Mouse (Mus musculus) heart, embryonic 12.5 days (tissue): ENCODE measurements around the gene Gm11985. TPM values are rescaled to one million over a fixed set of nuclear protein-coding genes. Genes with fewer than 3 reads are reported as not detected.
A peak's percentile ranks its signal among the peaks of the same experiment; 100 is the strongest.

Experiments used
- ATAC-seq: fragments of 200-750 bp; cut with Nextera tagmentation; 2 replicates; pipeline ENCODE4 v1.8.0; 2017; ENCODE audit warnings: moderate TSS enrichment, moderate library complexity; ENCODE audit not compliant: insufficient number of reproducible peaks, low FRiP score
- H3K27ac ChIP-seq: fragments of 300-500 bp; sonication (generic); 2 replicates; pipeline ENCODE4 v1.5.1; 2016; ENCODE audit warnings: mild to moderate bottlenecking, moderate library complexity; ENCODE audit not compliant: poor library complexity, severe bottlenecking
- H3K27me3 ChIP-seq: fragments of 300-500 bp; sonication (generic); replicated peaks from 2 replicates; pipeline ENCODE4 v1.6.1; 2016; ENCODE audit warnings: mild to moderate bottlenecking, moderate library complexity
- H3K36me3 ChIP-seq: fragments of 300-500 bp; sonication (generic); 2 replicates; pipeline ENCODE4 v1.6.1; 2016; ENCODE audit warnings: mild to moderate bottlenecking, moderate library complexity
- H3K4me1 ChIP-seq: fragments of 300-500 bp; sonication (generic); replicated peaks from 2 replicates; pipeline ENCODE4 v1.6.1; 2016; ENCODE audit warnings: mild to moderate bottlenecking
- H3K4me2 ChIP-seq: fragments of 300-500 bp; sonication (generic); 2 replicates; pipeline ENCODE4 v1.6.1; 2016; ENCODE audit warnings: mild to moderate bottlenecking, moderate library complexity
- H3K4me3 ChIP-seq: fragments of 300-500 bp; sonication (generic); 2 replicates; pipeline ENCODE4 v1.5.1; 2016; ENCODE audit warnings: mild to moderate bottlenecking
- H3K9ac ChIP-seq: fragments of 300-500 bp; sonication (generic); 2 replicates; pipeline ENCODE4 v1.6.1; 2016; ENCODE audit warnings: mild to moderate bottlenecking, moderate library complexity
- H3K9me3 ChIP-seq: fragments of 300-500 bp; sonication (generic); replicated peaks from 2 replicates; pipeline ENCODE4 v1.6.1; 2016; ENCODE audit warnings: mild to moderate bottlenecking, moderate library complexity
- WGBS: fragments of 180-500 bp; shearing (Covaris S2); methylation state at CpG from one replicate; pipeline ENCODE4 v1.1.7; 2016; 5-methylcytosine and 5-hydroxymethylcytosine counted together
- polyA plus RNA-seq: library from polyadenylated mRNA; unstranded; fragments of >200 nt; fragmentation: Nextera tagmentation; extraction: Ambion mirVana; gene quantifications from 2 replicates; pipeline ENCODE4 v1.2.1, GENCODE M21; 2016

Gm11985 gene
- not detected in 2 replicates for polyA plus RNA-seq

DNA sequence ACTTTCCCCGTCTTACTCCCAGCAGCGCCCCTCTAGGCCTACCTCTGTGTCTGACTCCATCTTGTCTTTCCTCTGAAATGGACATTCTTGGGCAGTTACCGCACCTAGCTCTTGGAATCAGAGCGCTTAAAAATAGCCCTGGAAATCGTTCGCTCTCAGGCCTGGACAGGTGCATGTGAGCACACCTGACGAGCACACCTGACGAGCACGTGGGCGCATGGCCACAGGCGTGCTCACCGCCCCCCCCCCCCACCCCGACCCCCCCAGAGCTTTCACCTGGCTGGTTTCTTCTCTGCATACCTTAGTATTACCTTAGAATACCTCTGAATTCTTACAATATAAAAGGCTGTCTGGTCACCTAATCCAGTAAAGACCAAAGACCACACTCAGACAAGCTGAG, at the start of gene Gm11985:
Gm11985 (minus strand) TSS at position 101 of the 400 bp plus-strand sequence.
- no peak for ATAC-seq
- 86% methylated on average over 13 of the region's 13 CpGs for WGBS
- Histone ChIP-seq H3K4me1 (peaks cover 23% of the 10 kb centered on the region), H3K9me3 (no peaks in the 10 kb centered on the region), H3K4me2 (no peak within 1 kb of the TSS), H3K27ac (no peak within 1 kb of the TSS), H3K4me3 (no peak within 1 kb of the TSS), H3K36me3 (no peaks in the 10 kb centered on the region), H3K27me3 (peaks cover 6% of the 10 kb centered on the region; the same call in 1 of the 2 replicates), H3K9ac (no peak within 1 kb of the TSS)

DNA sequence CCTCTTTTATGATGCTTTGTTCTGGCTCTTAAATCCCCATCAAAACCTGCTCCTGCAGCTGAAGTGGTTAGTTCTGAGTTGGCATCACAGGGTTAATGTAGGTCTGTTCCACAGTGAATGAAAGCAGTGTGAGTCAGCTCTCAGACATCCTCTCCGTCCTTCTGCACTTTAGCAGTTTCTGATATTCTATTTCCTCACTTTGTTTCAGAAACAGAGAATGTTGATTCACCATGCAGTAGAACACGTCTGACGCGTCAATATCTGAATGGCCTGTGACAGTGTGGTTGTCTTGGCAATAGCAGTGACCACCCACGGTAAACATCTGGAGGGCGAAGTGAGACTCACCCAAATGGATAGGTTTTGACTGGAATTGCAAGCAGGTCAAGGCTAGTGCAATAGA, 49.3 kb upstream of the Gm11985 start:
- Histone ChIP-seq H3K4me3 (no peak overlapping the region), H3K4me1 (peaks cover 11% of the 10 kb centered on the region), H3K27me3 (no peaks in the 10 kb centered on the region), H3K9me3 (no peaks in the 10 kb centered on the region), H3K36me3 (no peaks in the 10 kb centered on the region), H3K9ac (no peak overlapping the region), H3K4me2 (no peak overlapping the region), H3K27ac (peak overlapping the region; percentile 58)
- peak; percentile 77 for ATAC-seq
- 43% methylated on average over 6 of the region's 6 CpGs for WGBS

DNA sequence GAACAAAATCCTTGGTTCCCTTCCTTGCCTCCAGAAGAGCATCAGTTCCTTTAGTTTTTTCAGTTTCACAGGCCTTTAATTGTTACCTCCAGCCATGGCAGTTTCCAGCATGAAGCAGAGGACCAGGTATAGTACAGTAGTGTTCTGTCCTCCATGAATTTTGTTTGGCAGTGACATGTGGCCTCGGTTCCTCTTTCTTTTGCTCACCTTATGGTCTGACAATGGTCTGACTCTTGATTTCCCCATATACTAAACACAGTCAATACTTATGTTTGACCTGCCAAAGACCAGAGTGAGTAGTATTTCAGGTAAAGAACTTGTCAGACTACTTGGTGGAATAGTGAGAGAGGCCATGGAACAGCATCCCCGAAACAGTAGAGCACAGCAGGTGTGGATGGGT, 48.4 kb upstream of the Gm11985 start:
- Histone ChIP-seq H3K4me1 (peaks cover 11% of the 10 kb centered on the region), H3K9ac (no peak overlapping the region), H3K4me2 (no peak overlapping the region), H3K27ac (no peak overlapping the region), H3K4me3 (no peak overlapping the region), H3K9me3 (no peaks in the 10 kb centered on the region), H3K27me3 (no peaks in the 10 kb centered on the region), H3K36me3 (no peaks in the 10 kb centered on the region)
- 82% methylated on average over 2 of the region's 2 CpGs for WGBS
- no peak for ATAC-seq

DNA sequence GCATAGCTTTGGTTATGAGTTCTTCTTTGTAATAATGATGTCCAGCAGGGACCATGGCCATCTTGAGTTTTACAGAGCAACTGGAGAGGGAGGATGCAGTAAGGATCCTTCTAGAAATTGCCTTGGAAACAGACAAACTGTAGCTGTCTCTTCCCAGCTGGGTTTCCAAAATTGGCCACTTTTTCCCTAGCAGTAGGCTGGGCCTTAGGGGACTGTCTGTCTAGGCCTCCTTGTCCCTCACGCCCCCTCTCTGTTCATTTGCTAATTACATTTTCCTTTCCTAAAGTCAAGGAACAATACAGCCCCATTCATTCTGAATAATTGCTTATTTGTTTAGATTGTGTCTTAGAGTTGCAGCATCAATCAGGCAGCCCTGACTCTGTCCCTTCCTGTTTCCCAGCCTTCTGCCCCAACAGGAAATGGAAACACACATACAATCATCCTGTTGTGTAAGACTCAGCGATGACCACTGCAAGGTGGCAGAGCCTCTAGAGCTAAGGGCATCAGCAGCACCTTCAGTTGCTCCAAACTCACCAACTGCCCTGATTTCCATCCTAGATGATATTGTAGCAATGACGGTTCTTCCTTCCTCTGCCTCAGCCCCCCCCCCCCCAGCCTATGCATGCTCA, 46.7 kb upstream of the Gm11985 start:
- no peaks in the 10 kb centered on the region for H3K9me3 ChIP-seq
- no peak overlapping the region for H3K9ac ChIP-seq
- peaks cover 11% of the 10 kb centered on the region for H3K4me1 ChIP-seq
- H3K36me3 ChIP-seq, result no peaks in the 10 kb centered on the region
- no peak overlapping the region for H3K4me2 ChIP-seq
- WGBS, result 51% methylated on average over 3 of the region's 3 CpGs
- H3K27me3 ChIP-seq, result no peaks in the 10 kb centered on the region
- no peak overlapping the region for H3K27ac ChIP-seq
- H3K4me3 ChIP-seq, result no peak overlapping the region
- ATAC-seq, result no peak

DNA sequence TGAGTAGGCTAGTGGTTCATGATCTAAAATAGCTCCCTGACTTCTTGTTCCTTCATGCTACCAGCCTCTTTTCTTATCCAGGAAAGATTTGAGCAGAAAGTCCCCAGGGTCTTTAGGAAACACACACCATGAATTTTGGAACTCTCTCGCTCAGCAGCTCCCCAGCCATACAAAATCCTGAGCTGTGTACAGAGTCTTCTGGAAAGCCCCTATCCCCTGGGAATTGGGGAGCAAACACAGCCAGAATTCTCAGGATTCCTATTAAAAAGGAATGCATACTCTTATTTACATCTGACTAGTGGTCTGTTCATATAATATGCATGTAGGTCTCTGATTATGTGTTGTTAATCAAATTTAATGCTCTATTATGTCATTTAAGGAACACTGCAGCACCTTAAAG, 46.1 kb upstream of the Gm11985 start:
- no peak for ATAC-seq
- H3K9ac ChIP-seq, result no peak overlapping the region
- no peak overlapping the region for H3K27ac ChIP-seq
- WGBS, result 74% methylated on average over 1 of the region's 1 CpGs
- H3K27me3 ChIP-seq, result no peaks in the 10 kb centered on the region
- H3K4me2 ChIP-seq, result no peak overlapping the region
- no peak overlapping the region for H3K4me3 ChIP-seq
- no peaks in the 10 kb centered on the region for H3K9me3 ChIP-seq
- peaks cover 11% of the 10 kb centered on the region for H3K4me1 ChIP-seq
- no peaks in the 10 kb centered on the region for H3K36me3 ChIP-seq

GRCm38 (mm10) chr11:7233333-7233732, 45.0 kb upstream of the Gm11985 start:
- 69% methylated on average over 2 of the region's 2 CpGs for WGBS
- ATAC-seq, result no peak
- peaks cover 5% of the 10 kb centered on the region for H3K4me1 ChIP-seq
- H3K4me3 ChIP-seq, result no peak overlapping the region
- H3K4me2 ChIP-seq, result no peak overlapping the region
- no peaks in the 10 kb centered on the region for H3K9me3 ChIP-seq
- H3K27me3 ChIP-seq, result no peaks in the 10 kb centered on the region
- H3K36me3 ChIP-seq, result no peaks in the 10 kb centered on the region
- H3K27ac ChIP-seq, result no peak overlapping the region
- no peak overlapping the region for H3K9ac ChIP-seq

- 76% methylated on average over 4 of the region's 4 CpGs for WGBS
- Histone ChIP-seq H3K4me2 (no peak overlapping the region), H3K36me3 (no peaks in the 10 kb centered on the region), H3K9ac (no peak overlapping the region), H3K9me3 (no peaks in the 10 kb centered on the region), H3K4me1 (no peaks in the 10 kb centered on the region), H3K4me3 (no peak overlapping the region), H3K27ac (no peak overlapping the region), H3K27me3 (no peaks in the 10 kb centered on the region)
- ATAC-seq, result no peak
Observed at GRCm38 (mm10) chr11:7231958-7232357, 43.6 kb upstream of the Gm11985 start.

- Histone ChIP-seq H3K27me3 (no peaks in the 10 kb centered on the region), H3K27ac (no peak overlapping the region), H3K36me3 (no peaks in the 10 kb centered on the region), H3K4me2 (no peak overlapping the region), H3K9ac (no peak overlapping the region), H3K9me3 (no peaks in the 10 kb centered on the region), H3K4me3 (no peak overlapping the region), H3K4me1 (no peaks in the 10 kb centered on the region)
- 78% methylated on average over 4 of the region's 4 CpGs for WGBS
- ATAC-seq, result no peak
Observed at GRCm38 (mm10) chr11:7230000-7230399, 41.6 kb upstream of the Gm11985 start.

- no peaks in the 10 kb centered on the region for H3K9me3 ChIP-seq
- no peak overlapping the region for H3K4me2 ChIP-seq
- no peak for ATAC-seq
- H3K9ac ChIP-seq, result no peak overlapping the region
- no peak overlapping the region for H3K4me3 ChIP-seq
- H3K4me1 ChIP-seq, result no peaks in the 10 kb centered on the region
- 73% methylated on average over 4 of the region's 4 CpGs for WGBS
- no peaks in the 10 kb centered on the region for H3K36me3 ChIP-seq
- no peak overlapping the region for H3K27ac ChIP-seq
- H3K27me3 ChIP-seq, result no peaks in the 10 kb centered on the region
Observed at GRCm38 (mm10) chr11:7228107-7228506, 39.7 kb upstream of the Gm11985 start.

DNA sequence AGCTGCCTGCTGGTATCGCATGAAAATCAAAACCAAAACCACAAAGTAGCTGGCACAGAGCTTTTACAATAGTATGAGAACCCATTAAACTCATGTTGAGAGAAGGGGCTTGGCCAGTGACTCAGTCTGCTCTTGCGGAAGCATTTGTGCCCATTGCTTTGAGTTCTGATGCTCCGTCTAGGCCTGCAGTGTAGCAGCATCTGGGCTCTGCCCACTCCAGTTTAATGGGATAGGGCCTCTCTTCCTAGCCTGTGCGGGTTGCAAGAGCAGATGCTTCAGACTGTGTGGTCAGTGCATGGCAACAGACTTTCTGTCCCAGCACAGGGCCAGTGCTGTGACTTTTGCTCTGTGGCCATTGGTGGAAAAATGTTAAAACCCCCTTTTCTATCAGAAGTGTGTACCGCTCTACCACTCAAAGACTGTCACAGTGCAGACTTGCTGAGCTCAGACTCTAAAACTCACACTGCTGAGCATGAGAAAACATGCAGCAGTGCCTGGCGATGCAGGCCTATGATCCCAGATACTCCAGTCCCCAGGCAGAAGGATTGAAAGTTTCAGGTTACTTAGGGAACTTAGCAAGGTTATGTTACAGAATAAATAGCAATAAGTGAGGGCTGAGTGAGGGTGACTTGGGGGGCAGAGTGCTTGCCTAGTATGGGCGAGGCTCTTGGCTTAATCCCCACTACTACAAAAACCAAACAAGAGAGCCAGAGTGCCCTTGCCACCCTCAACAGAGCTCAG, 38.6 kb upstream of the Gm11985 start:
- Histone ChIP-seq H3K4me2 (no peak overlapping the region), H3K9ac (no peak overlapping the region), H3K9me3 (no peaks in the 10 kb centered on the region), H3K27me3 (no peaks in the 10 kb centered on the region), H3K4me3 (no peak overlapping the region), H3K4me1 (no peaks in the 10 kb centered on the region), H3K36me3 (no peaks in the 10 kb centered on the region), H3K27ac (no peak overlapping the region)
- no peak for ATAC-seq
- 82% methylated on average over 7 of the region's 7 CpGs for WGBS

- Histone ChIP-seq H3K4me2 (no peak overlapping the region), H3K27me3 (no peaks in the 10 kb centered on the region), H3K27ac (no peak overlapping the region), H3K9me3 (no peaks in the 10 kb centered on the region), H3K4me1 (no peaks in the 10 kb centered on the region), H3K4me3 (no peak overlapping the region), H3K9ac (no peak overlapping the region), H3K36me3 (no peaks in the 10 kb centered on the region)
- ATAC-seq, result no peak
- WGBS, result 63% methylated on average over 2 of the region's 2 CpGs
Observed at GRCm38 (mm10) chr11:7226200-7226599, 37.8 kb upstream of the Gm11985 start.
